In genomic region chr7:3320856-3321255, GRCm38 (mm10) we compare ENCODE assay signal across 22 mouse cellular contexts. TPM values are rescaled to one million over a fixed set of nuclear protein-coding genes. Genes with fewer than 3 reads are reported as not detected.
"Had no signal": no experiment of that assay in that cellular context is flagged by ENCODE, and none has a peak within 500 bp of the region (broad histone marks: within the 10 kb centered on the region; RNA-seq: fewer than 3 reads in every experiment).

No protein-coding gene starts in this region.

- H3K9me3 ChIP-seq: liver, embryonic 15.5 days; lung, embryonic 15.5 days; midbrain, embryonic 12.5 days; neural tube, embryonic 13.5 days; neural tube, embryonic 15.5 days; stomach, embryonic 15.5 days had no signal

- H3K36me3 ChIP-seq: liver, embryonic 15.5 days; lung, embryonic 15.5 days; midbrain, embryonic 12.5 days; neural tube, embryonic 13.5 days; stomach, embryonic 15.5 days had no signal

- H3K9ac ChIP-seq: liver, embryonic 15.5 days; liver, postnatal 0 days; lung, embryonic 15.5 days; midbrain, embryonic 12.5 days; neural tube, embryonic 13.5 days; neural tube, embryonic 15.5 days; stomach, embryonic 15.5 days had no signal

- H3K4me3 ChIP-seq: liver, embryonic 15.5 days; lung, embryonic 15.5 days; midbrain, embryonic 12.5 days; myocyte; neural tube, embryonic 13.5 days; neural tube, embryonic 15.5 days; stomach, embryonic 15.5 days had no signal

- H3K4me1 ChIP-seq: liver, embryonic 15.5 days; lung, embryonic 15.5 days; neural tube, embryonic 13.5 days; neural tube, embryonic 15.5 days; stomach, embryonic 15.5 days had no signal

- H3K27me3 ChIP-seq: liver, embryonic 15.5 days; lung, embryonic 15.5 days; midbrain, embryonic 12.5 days; neural tube, embryonic 13.5 days; neural tube, embryonic 15.5 days; stomach, embryonic 15.5 days had no signal

- ATAC-seq: liver, postnatal 0 days; lung, postnatal 0 days; midbrain, embryonic 16.5 days had no signal

- H3K27ac ChIP-seq: liver, embryonic 15.5 days; lung, embryonic 15.5 days; midbrain, embryonic 12.5 days; neural tube, embryonic 13.5 days; neural tube, embryonic 15.5 days; stomach, embryonic 15.5 days; stomach, postnatal 0 days had no signal

- H3K4me2 ChIP-seq: liver, embryonic 15.5 days; lung, embryonic 15.5 days; midbrain, embryonic 12.5 days; neural tube, embryonic 13.5 days; neural tube, embryonic 15.5 days; stomach, embryonic 15.5 days had no signal

- DNase-seq: liver, postnatal 0 days; lung, adult 2 months; lung, postnatal 14 days; lung, postnatal 4 days; midbrain, embryonic 14.5 days; retina, postnatal 1 day; right cerebral cortex, adult 18-20 months; right cerebral cortex, postnatal 25 days; right cerebral cortex, postnatal 4 days; thymus, adult 2 months; thymus, postnatal 25 days; thymus, postnatal 4 days had no signal

RNA-seq across cellular contexts. Expression of gene Prkcg, which starts 31.9 kb away (rescaled TPM):
- polyA plus RNA-seq: liver, embryonic 15.5 days had no signal
